Mouse (Mus musculus) heart, postnatal 0 days (tissue): ENCODE results near the gene Fam124b. TPM values are rescaled to one million over a fixed set of nuclear protein-coding genes. Genes with fewer than 3 reads are reported as not detected.

ENCODE experiments used
- ATAC-seq: fragments of 200-750 bp; cut with Nextera tagmentation; 2 replicates; pipeline ENCODE4 v1.8.0; 2017; ENCODE audit warnings: low read depth, moderate number of reproducible peaks, moderate library complexity; ENCODE audit not compliant: insufficient read depth
- DNase-seq: peaks from one replicate; pipeline ENCODE4 v3.0.0-alpha.2; 2016; ENCODE audit warnings: low spot score
- H3K27ac ChIP-seq: fragments of 300-500 bp; sonication (generic); 2 replicates; pipeline ENCODE4 v1.5.1; 2014; ENCODE audit warnings: low read depth, mild to moderate bottlenecking
- H3K27me3 ChIP-seq: fragments of 300-500 bp; sonication (generic); 2 replicates; pipeline ENCODE4 v1.6.1; 2014; ENCODE audit warnings: low read length, mixed read lengths; ENCODE audit not compliant: control insufficient read depth, insufficient read depth
- H3K36me3 ChIP-seq: fragments of 300-500 bp; sonication (generic); replicated peaks from 2 replicates; pipeline ENCODE4 v1.6.1; 2014; ENCODE audit warnings: low read length, mixed read lengths; ENCODE audit not compliant: control insufficient read depth, insufficient read depth
- H3K4me1 ChIP-seq: fragments of 300-500 bp; sonication (generic); 2 replicates; pipeline ENCODE4 v1.6.1; 2014; ENCODE audit warnings: antibody characterized with exemption; ENCODE audit not compliant: control insufficient read depth, insufficient read depth
- H3K4me2 ChIP-seq: fragments of 300-500 bp; sonication (generic); 2 replicates; pipeline ENCODE4 v1.6.1; 2014; ENCODE audit warnings: low read depth, mild to moderate bottlenecking, low read length, moderate library complexity
- H3K4me3 ChIP-seq: fragments of 300-500 bp; sonication (generic); 2 replicates; pipeline ENCODE4 v1.5.1; 2014; ENCODE audit warnings: low read depth, low read length
- H3K9ac ChIP-seq: fragments of 300-500 bp; sonication (generic); replicated peaks from 2 replicates; pipeline ENCODE4 v1.6.1; 2014; ENCODE audit warnings: low read depth, low read length, mixed read lengths
- H3K9me3 ChIP-seq: fragments of 300-500 bp; sonication (generic); replicated peaks from 2 replicates; pipeline ENCODE4 v1.6.1; 2016; ENCODE audit warnings: low read length; ENCODE audit not compliant: control insufficient read depth
- CTCF ChIP-seq: IDR thresholded peaks from 2 replicates; pipeline ENCODE4 v1.5.1; 2016; ENCODE audit warnings: antibody characterized with exemption, control low read depth, low read depth
- EP300 ChIP-seq: IDR thresholded peaks from 2 replicates; pipeline ENCODE4 v1.6.1; 2016; ENCODE audit warnings: antibody characterized with exemption, low read depth
- WGBS: fragments of 180-500 bp; shearing (Covaris S2); extraction: QIAGEN DNeasy Blood & Tissue Kit; methylation state at CpG from one replicate; pipeline ENCODE4 v1.1.7; 2014; 5-methylcytosine and 5-hydroxymethylcytosine counted together
- polyA plus RNA-seq: library from polyadenylated mRNA; unstranded; fragments of >200 nt; fragmentation: Nextera tagmentation; extraction: Ambion mirVana; gene quantifications from 2 replicates; pipeline ENCODE4 v1.2.1, GENCODE M21; 2015
- total RNA-seq: library from RNA; depleted of rRNA; stranded (reverse); fragments of >200 nt; gene quantifications from 2 replicates; pipeline ENCODE4 v1.2.3, GENCODE M21; 2014; ENCODE audit warnings: low replicate concordance

Gene Fam124b
- total and polyA plus RNA-seq, 2 experiments from 2014 or later = 0.86 to 2.7 TPM

DNA sequence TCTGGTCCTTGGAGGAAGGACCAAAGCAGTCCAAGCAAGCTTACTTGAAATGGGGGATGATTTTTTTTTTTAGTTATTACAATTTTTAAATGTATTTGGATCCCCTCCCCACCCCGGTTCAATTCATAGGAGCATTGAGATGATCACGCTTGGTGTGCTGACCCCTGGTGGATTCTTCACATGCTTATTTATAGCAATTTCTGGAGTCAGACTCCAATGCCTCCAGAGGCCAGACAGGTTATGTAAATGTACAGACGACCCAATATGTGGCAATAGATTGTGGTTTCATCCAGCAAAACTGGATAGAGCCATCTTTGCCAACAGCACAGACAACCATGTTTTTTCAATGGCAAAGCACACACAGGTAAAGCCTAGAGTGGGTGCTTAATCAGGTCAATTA, 25.9 kb upstream of the Fam124b start:
- H3K27me3 ChIP-seq = no peaks in the 10 kb centered on the region
- no peak overlapping the region for H3K27ac ChIP-seq
- H3K4me1 ChIP-seq = no peaks in the 10 kb centered on the region
- 37% methylated on average over 3 of the region's 3 CpGs for WGBS
- no peak for DNase-seq
- no peak overlapping the region for H3K4me2 ChIP-seq
- no peak for ATAC-seq
- TF ChIP-seq CTCF (peak; percentile 38), EP300 (no peak)
- H3K36me3 ChIP-seq = no peaks in the 10 kb centered on the region
- H3K9me3 ChIP-seq = no peaks in the 10 kb centered on the region
- no peak overlapping the region for H3K9ac ChIP-seq
- no peak overlapping the region for H3K4me3 ChIP-seq

DNA sequence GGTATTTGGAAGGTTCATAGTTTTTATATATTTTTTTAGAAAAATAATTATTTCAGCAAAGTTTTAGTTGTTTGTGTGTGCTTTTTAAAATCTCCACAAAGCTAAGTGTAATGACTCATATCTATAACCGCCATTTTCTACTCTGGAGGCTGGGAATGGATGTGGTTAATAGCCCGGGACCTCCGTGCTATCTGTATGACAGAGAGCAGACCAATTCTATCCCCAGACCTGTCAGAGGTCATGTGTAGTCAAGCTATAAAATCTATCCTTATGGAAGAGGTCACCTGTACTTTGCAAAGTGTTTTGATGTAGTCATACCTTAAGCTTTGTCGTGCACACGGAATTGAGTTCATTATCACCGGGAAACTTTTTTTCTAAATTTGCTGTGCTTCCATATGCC, 23.3 kb upstream of the Fam124b start:
- no peak for ATAC-seq
- Histone ChIP-seq H3K36me3 (no peaks in the 10 kb centered on the region), H3K27me3 (no peaks in the 10 kb centered on the region), H3K4me2 (no peak overlapping the region), H3K9ac (no peak overlapping the region), H3K4me1 (no peaks in the 10 kb centered on the region), H3K9me3 (no peaks in the 10 kb centered on the region), H3K27ac (no peak overlapping the region), H3K4me3 (no peak overlapping the region)
- DNase-seq = no peak
- TF ChIP-seq CTCF (no peak), EP300 (no peak)
- 84% methylated on average over 6 of the region's 6 CpGs for WGBS

GRCm38 (mm10) chr1:80240017-80240660, 21.9 kb upstream of the Fam124b start:
- TF ChIP-seq CTCF = no peak
- TF ChIP-seq EP300 = no peak
- Histone ChIP-seq H3K4me3 (no peak overlapping the region), H3K27me3 (no peaks in the 10 kb centered on the region), H3K36me3 (no peaks in the 10 kb centered on the region), H3K9me3 (no peaks in the 10 kb centered on the region), H3K9ac (no peak overlapping the region), H3K27ac (no peak overlapping the region), H3K4me1 (no peaks in the 10 kb centered on the region), H3K4me2 (no peak overlapping the region)
- WGBS = 54% methylated on average over 12 of the region's 12 CpGs
- no peak for ATAC-seq
- no peak for DNase-seq

- no peak for TF ChIP-seq CTCF
- no peak for TF ChIP-seq EP300
- Histone ChIP-seq H3K27me3 (no peaks in the 10 kb centered on the region), H3K4me1 (no peaks in the 10 kb centered on the region), H3K36me3 (no peaks in the 10 kb centered on the region), H3K4me3 (no peak overlapping the region), H3K27ac (no peak overlapping the region), H3K9ac (no peak overlapping the region), H3K4me2 (no peak overlapping the region), H3K9me3 (no peaks in the 10 kb centered on the region)
- ATAC-seq = no peak
- DNase-seq = no peak
- 63% methylated on average over 11 of the region's 11 CpGs for WGBS
Measured at GRCm38 (mm10) chr1:80239481-80239880, 21.2 kb upstream of the Fam124b start.

GRCm38 (mm10) chr1:80236951-80237702, 18.9 kb upstream of the Fam124b start:
- no peak for DNase-seq
- no peak for TF ChIP-seq EP300
- TF ChIP-seq CTCF = no peak
- Histone ChIP-seq H3K27ac (no peak overlapping the region), H3K4me1 (no peaks in the 10 kb centered on the region), H3K9ac (no peak overlapping the region), H3K4me2 (no peak overlapping the region), H3K27me3 (no peaks in the 10 kb centered on the region), H3K4me3 (no peak overlapping the region), H3K9me3 (no peaks in the 10 kb centered on the region), H3K36me3 (no peaks in the 10 kb centered on the region)
- ATAC-seq = 0 out of 2 replicates have a peak, but pooled peaks have one; percentile 49
- 47% methylated on average over 11 of the region's 11 CpGs for WGBS
